In genomic region chr1:180568248-180568647, GRCm38 (mm10) we compare ENCODE assay signal across 7 mouse cellular contexts. TPM values are rescaled to one million over a fixed set of nuclear protein-coding genes. Genes with fewer than 3 reads are reported as not detected.
DNase-seq lines count a peak whose midpoint lies in the region; ATAC-seq lines count a peak whose summit lies in the region.

No protein-coding gene starts in this region.

- H3K27ac ChIP-seq in lung, embryonic 15.5 days, result peak overlapping the region; percentile 90
- peak overlapping the region; percentile 52; the same call in 1 of the 2 replicates for H3K27ac ChIP-seq in forebrain, embryonic 14.5 days (ENCODE audit: low read depth, low read length)
- H3K27ac ChIP-seq in limb, embryonic 15.5 days, result peak overlapping the region; percentile 94
- peak overlapping the region; percentile 79 for H3K27ac ChIP-seq in stomach, embryonic 16.5 days (ENCODE audit: low read length)

- H3K36me3 ChIP-seq in lung, embryonic 15.5 days, result 0 out of 2 replicates have a peak, but pooled peaks cover 2% of the 10 kb centered on the region
- peaks cover 2% of the 10 kb centered on the region for H3K36me3 ChIP-seq in forebrain, embryonic 14.5 days (ENCODE audit: control insufficient read depth, insufficient read depth, low read length)
- H3K36me3 ChIP-seq in limb, embryonic 15.5 days, result peaks cover 8% of the 10 kb centered on the region
- no peaks in the 10 kb centered on the region for H3K36me3 ChIP-seq in stomach, embryonic 16.5 days (ENCODE audit: control insufficient read depth, insufficient read depth, low read length)

- WGBS in lung, embryonic 15.5 days, result 30% methylated on average over 7 of the region's 7 CpGs
- 30% methylated on average over 7 of the region's 7 CpGs for WGBS in forebrain, embryonic 14.5 days
- WGBS in limb, embryonic 15.5 days, result 31% methylated on average over 7 of the region's 7 CpGs
- 31% methylated on average over 7 of the region's 7 CpGs for WGBS in stomach, embryonic 16.5 days

- no peak for ATAC-seq in lung, embryonic 15.5 days (ENCODE audit: borderline replicate concordance, extremely low read depth, low FRiP score, low TSS enrichment)
- ATAC-seq in forebrain, embryonic 14.5 days, result peak; percentile 33
- no peak for ATAC-seq in limb, embryonic 15.5 days (ENCODE audit: insufficient number of reproducible peaks, low FRiP score, low TSS enrichment, low read depth)
- ATAC-seq in stomach, embryonic 16.5 days (ENCODE audit: insufficient read depth, low FRiP score), result no peak

- H3K4me2 ChIP-seq in lung, embryonic 15.5 days, result peak overlapping the region; percentile 85
- peak overlapping the region; percentile 97 for H3K4me2 ChIP-seq in forebrain, embryonic 14.5 days (ENCODE audit: low read length)
- H3K4me2 ChIP-seq in limb, embryonic 15.5 days, result peak overlapping the region; percentile 64
- peak overlapping the region; percentile 96 for H3K4me2 ChIP-seq in stomach, embryonic 16.5 days (ENCODE audit: low read depth, low read length)

- H3K4me1 ChIP-seq in lung, embryonic 15.5 days, result peaks cover 24% of the 10 kb centered on the region
- peaks cover 15% of the 10 kb centered on the region for H3K4me1 ChIP-seq in forebrain, embryonic 14.5 days (ENCODE audit: control insufficient read depth, insufficient read depth, low read length)
- H3K4me1 ChIP-seq in limb, embryonic 15.5 days, result peaks cover 19% of the 10 kb centered on the region
- H3K4me1 ChIP-seq in stomach, embryonic 16.5 days (ENCODE audit: control insufficient read depth, insufficient read depth, low read length), result peaks cover 19% of the 10 kb centered on the region

- no peaks in the 10 kb centered on the region for H3K9me3 ChIP-seq in lung, embryonic 15.5 days
- no peaks in the 10 kb centered on the region for H3K9me3 ChIP-seq in forebrain, embryonic 14.5 days (replicated peaks; ENCODE audit: control insufficient read depth, low read length)
- H3K9me3 ChIP-seq in limb, embryonic 15.5 days, result no peaks in the 10 kb centered on the region
- no peaks in the 10 kb centered on the region for H3K9me3 ChIP-seq in stomach, embryonic 16.5 days (replicated peaks; ENCODE audit: control insufficient read depth, low read length)

- peak overlapping the region; percentile 85 for H3K4me3 ChIP-seq in lung, embryonic 15.5 days
- peak overlapping the region; percentile 74 for H3K4me3 ChIP-seq in forebrain, embryonic 14.5 days (ENCODE audit: low read depth, low read length)
- peak overlapping the region; percentile 93 for H3K4me3 ChIP-seq in limb, embryonic 15.5 days
- peak overlapping the region; percentile 97 for H3K4me3 ChIP-seq in stomach, embryonic 16.5 days (replicated peaks; ENCODE audit: low read length)

- no peaks in the 10 kb centered on the region for H3K27me3 ChIP-seq in lung, embryonic 15.5 days
- H3K27me3 ChIP-seq in forebrain, embryonic 14.5 days (replicated peaks; ENCODE audit: control insufficient read depth, insufficient read depth, low read length), result no peaks in the 10 kb centered on the region
- no peaks in the 10 kb centered on the region for H3K27me3 ChIP-seq in limb, embryonic 15.5 days
- H3K27me3 ChIP-seq in stomach, embryonic 16.5 days (ENCODE audit: control insufficient read depth, insufficient read depth, low read length), result no peaks in the 10 kb centered on the region

- DNase-seq in lung, postnatal 36 days, result no peak
- no peak for DNase-seq in forebrain, embryonic 14.5 days (ENCODE audit: low spot score)
- DNase-seq in ovary, postnatal 14 days (ENCODE audit: low spot score), result no peak
- DNase-seq in left cerebral cortex, adult 18-20 months (ENCODE audit: low spot score in 2 of 2), result no peak

- H3K9ac ChIP-seq in lung, embryonic 15.5 days, result peak overlapping the region; percentile 16; the same call in 1 of the 2 replicates
- H3K9ac ChIP-seq in forebrain, embryonic 14.5 days (ENCODE audit: low read length), result peak overlapping the region; percentile 90
- 0 out of 2 replicates have a peak overlapping the region, but pooled peaks have one; percentile 18 for H3K9ac ChIP-seq in limb, embryonic 15.5 days
- H3K9ac ChIP-seq in stomach, embryonic 16.5 days (ENCODE audit: low read length), result peak overlapping the region; percentile 61

RNA-seq across cellular contexts. Expression of gene Parp1, which starts 0.5 kb away (rescaled TPM):
- 123 and 130 TPM in 2 replicates for polyA plus RNA-seq in lung, embryonic 15.5 days (2015; fragmentation: Nextera tagmentation; extraction: Ambion mirVana)
- polyA plus RNA-seq in forebrain, embryonic 14.5 days (2014; fragmentation: Nextera tagmentation; extraction: Ambion mirVana), result 118 and 127 TPM in 2 replicates
- polyA plus RNA-seq in limb, embryonic 15.5 days (2015; fragmentation: Nextera tagmentation; extraction: Ambion mirVana), result 99.9 and 105 TPM in 2 replicates
- 105 and 116 TPM in 2 replicates for polyA plus RNA-seq in stomach, embryonic 16.5 days (2015; fragmentation: Nextera tagmentation; extraction: Ambion mirVana)
- 10 to 100 TPM; 81.9 to 88.2 TPM for total RNA-seq in left cerebral cortex, adult 18-20 months (2021)

Comparison
In these comparisons a context has a peak if more than half of its experiments do, and no peak if none do; other contexts are left out.
1. H3K9ac ChIP-seq: peak in every context shown above with its lines; median percentile 90 in forebrain, embryonic 14.5 days; 61 in stomach, embryonic 16.5 days; 18 in limb, embryonic 15.5 days; 16 in lung, embryonic 15.5 days.